Mouse (Mus musculus) E14TG2a.4 (cell line): ENCODE results near the gene Poglut1.

Experiments
- CTCF ChIP-seq: conservative IDR thresholded peaks from 2 replicates; pipeline ENCODE4 v1.5.1; 2014; ENCODE audit warnings: low read length
- NANOG ChIP-seq: IDR thresholded peaks from 2 replicates; pipeline ENCODE4 v1.6.1; 2014; ENCODE audit warnings: borderline replicate concordance, low read length, mixed read lengths

DNA sequence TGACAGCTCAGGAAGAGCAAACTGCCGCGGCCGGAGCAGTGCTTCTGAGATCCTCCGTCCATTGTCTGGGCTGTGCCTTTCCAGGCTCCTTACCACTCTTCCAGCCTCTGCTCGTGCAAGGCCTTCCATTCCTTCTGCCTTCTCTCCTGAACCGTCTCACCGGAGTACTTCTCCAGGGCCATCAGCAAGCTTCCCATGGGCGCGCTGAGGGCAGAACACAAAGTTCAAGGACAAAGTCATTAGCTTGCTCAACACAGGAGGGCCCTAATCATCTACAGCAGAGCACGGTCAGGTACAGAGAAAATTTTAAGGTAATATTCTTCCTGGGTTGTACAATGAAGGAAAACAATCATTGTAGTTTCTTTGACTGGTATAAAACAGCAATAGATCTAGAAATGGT is 47.6 kb downstream of the Poglut1 start:
- TF ChIP-seq CTCF: no peak
- TF ChIP-seq NANOG: no peak
